Mouse (Mus musculus): ENCODE results near the gene Golga7b. TPM values are rescaled to one million over a fixed set of nuclear protein-coding genes. Genes with fewer than 3 reads are reported as not detected.

Golga7b gene
- polyA plus RNA-seq (2011; ENCODE audit: insufficient read depth, insufficient read length, low replicate concordance, missing spikeins) = 1.8 TPM in 1 of 2 replicates, not detected in the other

- Histone ChIP-seq H3K4me1 (ENCODE audit: control insufficient read depth, insufficient read depth, low read length) (no peaks in the 10 kb centered on the region), H3K4me3 (replicated peaks; ENCODE audit: control insufficient read depth, low read depth, low read length) (no peak within 1 kb of the TSS), H3K27ac (ENCODE audit: control insufficient read depth, insufficient read depth, low read depth, low read length, poor library complexity) (no peak within 1 kb of the TSS)
- TF ChIP-seq CTCF (IDR thresholded peaks at IDR 0.05; ENCODE audit: control insufficient read depth, insufficient read depth, low read length) (no peak), POLR2A (IDR thresholded peaks at IDR 0.05; ENCODE audit: borderline replicate concordance, control insufficient read depth, low read depth, low read length) (no peak)
- 81% methylated on average over 3 of the region's 3 CpGs for WGBS
Observed at GRCm38 (mm10) chr19:42247519-42247918, at the start of gene Golga7b. Gene Golga7b (plus strand): TSS chr19:42247574.

GRCm38 (mm10) chr19:42198026-42198425 is 49.3 kb upstream of the Golga7b start:
- Histone ChIP-seq H3K27ac (ENCODE audit: control insufficient read depth, insufficient read depth, low read depth, low read length, poor library complexity) (no peak overlapping the region), H3K4me1 (ENCODE audit: control insufficient read depth, insufficient read depth, low read length) (no peaks in the 10 kb centered on the region), H3K4me3 (replicated peaks; ENCODE audit: control insufficient read depth, low read depth, low read length) (no peak overlapping the region)
- WGBS = 54% methylated on average over 11 of the region's 11 CpGs
- no peak for TF ChIP-seq POLR2A (IDR thresholded peaks at IDR 0.05; ENCODE audit: borderline replicate concordance, control insufficient read depth, low read depth, low read length)
- TF ChIP-seq CTCF (IDR thresholded peaks at IDR 0.05; ENCODE audit: control insufficient read depth, insufficient read depth, low read length) = no peak

- no peaks in the 10 kb centered on the region for H3K4me1 ChIP-seq (ENCODE audit: control insufficient read depth, insufficient read depth, low read length)
- TF ChIP-seq CTCF (IDR thresholded peaks at IDR 0.05; ENCODE audit: control insufficient read depth, insufficient read depth, low read length) (no peak), POLR2A (IDR thresholded peaks at IDR 0.05; ENCODE audit: borderline replicate concordance, control insufficient read depth, low read depth, low read length) (peak; percentile 3; the same call in 1 of the 2 replicates)
- WGBS = 4% methylated on average over 60 of the region's 60 CpGs
- no peak within 1 kb of the TSS for H3K4me3 ChIP-seq (replicated peaks; ENCODE audit: control insufficient read depth, low read depth, low read length)
- H3K27ac ChIP-seq (ENCODE audit: control insufficient read depth, insufficient read depth, low read depth, low read length, poor library complexity) = no peak within 1 kb of the TSS
Observed at GRCm38 (mm10) chr19:42201696-42202381, 45.5 kb upstream of the Golga7b start, which contains the start of gene Sfrp5. Gene Sfrp5 (minus strand): TSS chr19:42202252.

GRCm38 (mm10) chr19:42202467-42202866 is 44.9 kb upstream of the Golga7b start:
- Histone ChIP-seq H3K4me3 (replicated peaks; ENCODE audit: control insufficient read depth, low read depth, low read length) (no peak overlapping the region), H3K27ac (ENCODE audit: control insufficient read depth, insufficient read depth, low read depth, low read length, poor library complexity) (no peak overlapping the region), H3K4me1 (ENCODE audit: control insufficient read depth, insufficient read depth, low read length) (no peaks in the 10 kb centered on the region)
- 32% methylated on average over 8 of the region's 8 CpGs for WGBS
- TF ChIP-seq CTCF (IDR thresholded peaks at IDR 0.05; ENCODE audit: control insufficient read depth, insufficient read depth, low read length) (no peak), POLR2A (IDR thresholded peaks at IDR 0.05; ENCODE audit: borderline replicate concordance, control insufficient read depth, low read depth, low read length) (no peak)

- H3K27ac ChIP-seq (ENCODE audit: control insufficient read depth, insufficient read depth, low read depth, low read length, poor library complexity) = no peak overlapping the region
- H3K4me1 ChIP-seq (ENCODE audit: control insufficient read depth, insufficient read depth, low read length) = no peaks in the 10 kb centered on the region
- no peak overlapping the region for H3K4me3 ChIP-seq (replicated peaks; ENCODE audit: control insufficient read depth, low read depth, low read length)
- TF ChIP-seq CTCF (IDR thresholded peaks at IDR 0.05; ENCODE audit: control insufficient read depth, insufficient read depth, low read length) (no peak), POLR2A (IDR thresholded peaks at IDR 0.05; ENCODE audit: borderline replicate concordance, control insufficient read depth, low read depth, low read length) (no peak)
- 77% methylated on average over 4 of the region's 4 CpGs for WGBS
Observed at GRCm38 (mm10) chr19:42204306-42204705, 43.1 kb upstream of the Golga7b start.

- H3K4me1 ChIP-seq (ENCODE audit: control insufficient read depth, insufficient read depth, low read length) = no peaks in the 10 kb centered on the region
- no peak overlapping the region for H3K4me3 ChIP-seq (replicated peaks; ENCODE audit: control insufficient read depth, low read depth, low read length)
- WGBS = 82% methylated on average over 8 of the region's 8 CpGs
- TF ChIP-seq CTCF (IDR thresholded peaks at IDR 0.05; ENCODE audit: control insufficient read depth, insufficient read depth, low read length) = no peak
- TF ChIP-seq POLR2A (IDR thresholded peaks at IDR 0.05; ENCODE audit: borderline replicate concordance, control insufficient read depth, low read depth, low read length) = no peak
- H3K27ac ChIP-seq (ENCODE audit: control insufficient read depth, insufficient read depth, low read depth, low read length, poor library complexity) = no peak overlapping the region
Observed at GRCm38 (mm10) chr19:42205201-42205600, 42.2 kb upstream of the Golga7b start.

- no peak overlapping the region for H3K27ac ChIP-seq (ENCODE audit: control insufficient read depth, insufficient read depth, low read depth, low read length, poor library complexity)
- H3K4me3 ChIP-seq (replicated peaks; ENCODE audit: control insufficient read depth, low read depth, low read length) = no peak overlapping the region
- no peak for TF ChIP-seq CTCF (IDR thresholded peaks at IDR 0.05; ENCODE audit: control insufficient read depth, insufficient read depth, low read length)
- TF ChIP-seq POLR2A (IDR thresholded peaks at IDR 0.05; ENCODE audit: borderline replicate concordance, control insufficient read depth, low read depth, low read length) = no peak
- no peaks in the 10 kb centered on the region for H3K4me1 ChIP-seq (ENCODE audit: control insufficient read depth, insufficient read depth, low read length)
- WGBS = 72% methylated on average over 7 of the region's 7 CpGs
Observed at GRCm38 (mm10) chr19:42209485-42209884, 37.9 kb upstream of the Golga7b start.

GRCm38 (mm10) chr19:42209976-42210375 is 37.4 kb upstream of the Golga7b start:
- Histone ChIP-seq H3K4me3 (replicated peaks; ENCODE audit: control insufficient read depth, low read depth, low read length) (no peak overlapping the region), H3K27ac (ENCODE audit: control insufficient read depth, insufficient read depth, low read depth, low read length, poor library complexity) (no peak overlapping the region), H3K4me1 (ENCODE audit: control insufficient read depth, insufficient read depth, low read length) (no peaks in the 10 kb centered on the region)
- TF ChIP-seq POLR2A (IDR thresholded peaks at IDR 0.05; ENCODE audit: borderline replicate concordance, control insufficient read depth, low read depth, low read length) (no peak), CTCF (IDR thresholded peaks at IDR 0.05; ENCODE audit: control insufficient read depth, insufficient read depth, low read length) (no peak)
- WGBS = 54% methylated on average over 6 of the region's 6 CpGs

All from bone marrow, adult 2 months (tissue).